Mouse (Mus musculus): ENCODE results near the gene Scrt2.

GRCm38 (mm10) chr2:152047116-152048002, 34.0 kb upstream of the Scrt2 start:
- no peak for TF ChIP-seq CTCF (IDR thresholded peaks at IDR 0.05)
- TF ChIP-seq EP300 (IDR thresholded peaks at IDR 0.05): no peak
